Comparison of ENCODE assay signal across 8 mouse cellular contexts in genomic region chr12:108834337-108834736, GRCm38 (mm10). TPM values are rescaled to one million over a fixed set of nuclear protein-coding genes. Genes with fewer than 3 reads are reported as not detected.
A peak's percentile ranks its signal among the peaks of the same experiment; 100 is the strongest.
DNase-seq lines count a peak whose midpoint lies in the region; ATAC-seq lines count a peak whose summit lies in the region.

No protein-coding gene starts in this region.

- peak overlapping the region; percentile 63; the same call in 1 of the 2 replicates for H3K4me3 ChIP-seq in forebrain, embryonic 10.5 days
- H3K4me3 ChIP-seq in forebrain, embryonic 11.5 days (ENCODE audit: low read depth, low read length), result no peak overlapping the region
- H3K4me3 ChIP-seq in lung, embryonic 15.5 days, result no peak overlapping the region; the same call in 1 of the 2 replicates
- peak overlapping the region; percentile 79 for H3K4me3 ChIP-seq in limb, embryonic 10.5 days
- H3K4me3 ChIP-seq in neural tube, embryonic 15.5 days (replicated peaks), result peak overlapping the region; percentile 88; the same call in 1 of the 2 replicates

- no peak overlapping the region for H3K27ac ChIP-seq in forebrain, embryonic 10.5 days
- no peak overlapping the region for H3K27ac ChIP-seq in forebrain, embryonic 11.5 days (ENCODE audit: low read depth, low read length)
- no peak overlapping the region for H3K27ac ChIP-seq in lung, embryonic 15.5 days
- H3K27ac ChIP-seq in limb, embryonic 10.5 days, result no peak overlapping the region
- H3K27ac ChIP-seq in neural tube, embryonic 15.5 days (replicated peaks), result no peak overlapping the region

- peaks cover 31% of the 10 kb centered on the region for H3K36me3 ChIP-seq in forebrain, embryonic 10.5 days (replicated peaks)
- H3K36me3 ChIP-seq in forebrain, embryonic 11.5 days (ENCODE audit: control insufficient read depth, insufficient read depth, low read length), result no peaks in the 10 kb centered on the region
- no peaks in the 10 kb centered on the region for H3K36me3 ChIP-seq in lung, embryonic 15.5 days
- peaks cover 44% of the 10 kb centered on the region for H3K36me3 ChIP-seq in limb, embryonic 10.5 days
- no peaks in the 10 kb centered on the region for H3K36me3 ChIP-seq in neural tube, embryonic 15.5 days

- H3K27me3 ChIP-seq in forebrain, embryonic 10.5 days (ENCODE audit: poor library complexity, severe bottlenecking), result peaks cover 10% of the 10 kb centered on the region
- H3K27me3 ChIP-seq in forebrain, embryonic 11.5 days (ENCODE audit: control insufficient read depth, insufficient read depth, low read length), result no peaks in the 10 kb centered on the region
- no peaks in the 10 kb centered on the region for H3K27me3 ChIP-seq in lung, embryonic 15.5 days
- 0 out of 2 replicates have a peak, but pooled peaks cover 9% of the 10 kb centered on the region for H3K27me3 ChIP-seq in limb, embryonic 10.5 days (ENCODE audit: low read depth, poor library complexity, severe bottlenecking)
- no peaks in the 10 kb centered on the region for H3K27me3 ChIP-seq in neural tube, embryonic 15.5 days (replicated peaks)

- no peak for ATAC-seq in forebrain, embryonic 11.5 days (replicated peaks; ENCODE audit: low FRiP score)
- ATAC-seq in lung, embryonic 15.5 days (ENCODE audit: borderline replicate concordance, extremely low read depth, low FRiP score, low TSS enrichment), result no peak
- ATAC-seq in neural tube, embryonic 15.5 days (ENCODE audit: low FRiP score), result no peak

- H3K9me3 ChIP-seq in forebrain, embryonic 10.5 days, result no peaks in the 10 kb centered on the region
- H3K9me3 ChIP-seq in forebrain, embryonic 11.5 days (ENCODE audit: control insufficient read depth, low read length), result no peaks in the 10 kb centered on the region
- no peaks in the 10 kb centered on the region for H3K9me3 ChIP-seq in lung, embryonic 15.5 days
- no peaks in the 10 kb centered on the region for H3K9me3 ChIP-seq in limb, embryonic 10.5 days (replicated peaks)
- no peaks in the 10 kb centered on the region for H3K9me3 ChIP-seq in neural tube, embryonic 15.5 days (replicated peaks)

- WGBS in forebrain, embryonic 10.5 days, result 86% methylated on average over 3 of the region's 3 CpGs
- 85% methylated on average over 3 of the region's 3 CpGs for WGBS in forebrain, embryonic 11.5 days
- 79% methylated on average over 3 of the region's 3 CpGs for WGBS in lung, embryonic 15.5 days
- WGBS in limb, embryonic 10.5 days, result 89% methylated on average over 3 of the region's 3 CpGs
- 90% methylated on average over 3 of the region's 3 CpGs for WGBS in neural tube, embryonic 15.5 days

- no peak overlapping the region for H3K9ac ChIP-seq in forebrain, embryonic 11.5 days (ENCODE audit: low read length)
- no peak overlapping the region for H3K9ac ChIP-seq in lung, embryonic 15.5 days
- H3K9ac ChIP-seq in neural tube, embryonic 15.5 days (replicated peaks), result 0 out of 2 replicates have a peak overlapping the region, but pooled peaks have one; percentile 67

- DNase-seq in forebrain, embryonic 10.5 days (ENCODE audit: extremely low spot score, low spot score), result no peak
- DNase-seq in forebrain, embryonic 11.5 days (ENCODE audit: low spot score), result no peak
- DNase-seq in lung, adult 18-20 months, result no peak
- no peak for DNase-seq in limb, embryonic 10.5 days (ENCODE audit: low spot score)
- DNase-seq in layer of hippocampus, adult 11-12 months (ENCODE audit: low spot score), result no peak
- no peak for DNase-seq in right cerebral cortex, postnatal 25 days

- H3K4me2 ChIP-seq in forebrain, embryonic 11.5 days (ENCODE audit: low read depth, low read length, severe bottlenecking), result no peak overlapping the region; the same call in 1 of the 2 replicates
- H3K4me2 ChIP-seq in lung, embryonic 15.5 days, result peak overlapping the region; percentile 94; the same call in 1 of the 2 replicates
- peak overlapping the region; percentile 93 for H3K4me2 ChIP-seq in neural tube, embryonic 15.5 days

- peaks cover 53% of the 10 kb centered on the region for H3K4me1 ChIP-seq in forebrain, embryonic 10.5 days
- H3K4me1 ChIP-seq in forebrain, embryonic 11.5 days (replicated peaks; ENCODE audit: control insufficient read depth, insufficient read depth, low read length), result peaks cover 20% of the 10 kb centered on the region; the same call in 1 of the 2 replicates
- peaks cover 49% of the 10 kb centered on the region for H3K4me1 ChIP-seq in lung, embryonic 15.5 days
- H3K4me1 ChIP-seq in limb, embryonic 10.5 days, result peaks cover 49% of the 10 kb centered on the region
- H3K4me1 ChIP-seq in neural tube, embryonic 15.5 days, result peaks cover 57% of the 10 kb centered on the region

RNA-seq across cellular contexts. Expression of gene Slc25a29, which starts 1.3 kb away (rescaled TPM):
- polyA plus RNA-seq in forebrain, embryonic 10.5 days (2016; fragmentation: Nextera tagmentation; extraction: Ambion mirVana), result 11.7 and 12.1 TPM in 2 replicates
- 13.8 and 14.6 TPM in 2 replicates for polyA plus RNA-seq in forebrain, embryonic 11.5 days (2014; fragmentation: Nextera tagmentation; extraction: Ambion mirVana)
- polyA plus RNA-seq in lung, embryonic 15.5 days (2015; fragmentation: Nextera tagmentation; extraction: Ambion mirVana), result 8.0 and 8.6 TPM in 2 replicates
- polyA plus RNA-seq in limb, embryonic 10.5 days (2016; fragmentation: Nextera tagmentation; extraction: Ambion mirVana), result 12.8 and 13.8 TPM in 2 replicates
- polyA plus RNA-seq in neural tube, embryonic 15.5 days (2015; fragmentation: Nextera tagmentation; extraction: Ambion mirVana), result 18.5 and 19.9 TPM in 2 replicates

RNA-seq across cellular contexts. Expression of gene Slc25a47, which starts 1.5 kb away (rescaled TPM):
- polyA plus RNA-seq in forebrain, embryonic 10.5 days (2016; fragmentation: Nextera tagmentation; extraction: Ambion mirVana), result 9.8 and 11.9 TPM in 2 replicates
- polyA plus RNA-seq in forebrain, embryonic 11.5 days (2014; fragmentation: Nextera tagmentation; extraction: Ambion mirVana), result 10.0 and 12.2 TPM in 2 replicates
- 9.7 and 10.1 TPM in 2 replicates for polyA plus RNA-seq in lung, embryonic 15.5 days (2015; fragmentation: Nextera tagmentation; extraction: Ambion mirVana)
- polyA plus RNA-seq in limb, embryonic 10.5 days (2016; fragmentation: Nextera tagmentation; extraction: Ambion mirVana), result 13.1 and 15.6 TPM in 2 replicates
- 6.7 and 7.7 TPM in 2 replicates for polyA plus RNA-seq in neural tube, embryonic 15.5 days (2015; fragmentation: Nextera tagmentation; extraction: Ambion mirVana)

RNA-seq across cellular contexts. Expression of gene Yy1, which starts 41.6 kb away (rescaled TPM):
- 15.1 and 15.4 TPM in 2 replicates for polyA plus RNA-seq in forebrain, embryonic 10.5 days (2016; fragmentation: Nextera tagmentation; extraction: Ambion mirVana)
- polyA plus RNA-seq in forebrain, embryonic 11.5 days (2014; fragmentation: Nextera tagmentation; extraction: Ambion mirVana), result 20.8 and 22.1 TPM in 2 replicates
- polyA plus RNA-seq in lung, embryonic 15.5 days (2015; fragmentation: Nextera tagmentation; extraction: Ambion mirVana), result 19.3 and 21.6 TPM in 2 replicates
- polyA plus RNA-seq in limb, embryonic 10.5 days (2016; fragmentation: Nextera tagmentation; extraction: Ambion mirVana), result 16.9 and 19.0 TPM in 2 replicates
- 10.2 and 13.7 TPM in 2 replicates for polyA plus RNA-seq in neural tube, embryonic 15.5 days (2015; fragmentation: Nextera tagmentation; extraction: Ambion mirVana)

RNA-seq across cellular contexts. Expression of gene Wdr25, which starts 59.1 kb away (rescaled TPM):
- polyA plus RNA-seq in forebrain, embryonic 10.5 days (2016; fragmentation: Nextera tagmentation; extraction: Ambion mirVana), result 9.4 and 9.9 TPM in 2 replicates
- polyA plus RNA-seq in forebrain, embryonic 11.5 days (2014; fragmentation: Nextera tagmentation; extraction: Ambion mirVana), result 5.7 and 7.2 TPM in 2 replicates
- polyA plus RNA-seq in lung, embryonic 15.5 days (2015; fragmentation: Nextera tagmentation; extraction: Ambion mirVana), result 9.8 and 9.9 TPM in 2 replicates
- polyA plus RNA-seq in limb, embryonic 10.5 days (2016; fragmentation: Nextera tagmentation; extraction: Ambion mirVana), result 11.8 and 12.3 TPM in 2 replicates
- 7.4 and 7.6 TPM in 2 replicates for polyA plus RNA-seq in neural tube, embryonic 15.5 days (2015; fragmentation: Nextera tagmentation; extraction: Ambion mirVana)

RNA-seq across cellular contexts. Expression of gene Wars, which starts 59.6 kb away (rescaled TPM):
- 152 and 157 TPM in 2 replicates for polyA plus RNA-seq in forebrain, embryonic 10.5 days (2016; fragmentation: Nextera tagmentation; extraction: Ambion mirVana)
- 140 and 142 TPM in 2 replicates for polyA plus RNA-seq in forebrain, embryonic 11.5 days (2014; fragmentation: Nextera tagmentation; extraction: Ambion mirVana)
- 80.8 and 84.0 TPM in 2 replicates for polyA plus RNA-seq in lung, embryonic 15.5 days (2015; fragmentation: Nextera tagmentation; extraction: Ambion mirVana)
- polyA plus RNA-seq in limb, embryonic 10.5 days (2016; fragmentation: Nextera tagmentation; extraction: Ambion mirVana), result 138 and 157 TPM in 2 replicates
- 100 and 102 TPM in 2 replicates for polyA plus RNA-seq in neural tube, embryonic 15.5 days (2015; fragmentation: Nextera tagmentation; extraction: Ambion mirVana)

Comparison
In these comparisons a context has a peak if more than half of its experiments do, and no peak if none do; other contexts are left out.
1. H3K4me3 ChIP-seq: peak in forebrain, embryonic 10.5 days (single experiment), limb, embryonic 10.5 days (single experiment) and neural tube, embryonic 15.5 days (single experiment); none in forebrain, embryonic 11.5 days (single experiment) and lung, embryonic 15.5 days (single experiment).